Mouse (Mus musculus) CD4-positive naive resting alpha-beta T cell, adult 57 days (primary cell): ENCODE results near the gene Arl6ip1. TPM values are rescaled to one million over a fixed set of nuclear protein-coding genes. Genes with fewer than 3 reads are reported as not detected.

Experiments
- total RNA-seq: library from RNA; stranded (reverse); gene quantifications from one replicate; pipeline ENCODE4 v1.2.4, GENCODE M21; 2023

The Arl6ip1 gene
- 122 TPM for total RNA-seq

DNA sequence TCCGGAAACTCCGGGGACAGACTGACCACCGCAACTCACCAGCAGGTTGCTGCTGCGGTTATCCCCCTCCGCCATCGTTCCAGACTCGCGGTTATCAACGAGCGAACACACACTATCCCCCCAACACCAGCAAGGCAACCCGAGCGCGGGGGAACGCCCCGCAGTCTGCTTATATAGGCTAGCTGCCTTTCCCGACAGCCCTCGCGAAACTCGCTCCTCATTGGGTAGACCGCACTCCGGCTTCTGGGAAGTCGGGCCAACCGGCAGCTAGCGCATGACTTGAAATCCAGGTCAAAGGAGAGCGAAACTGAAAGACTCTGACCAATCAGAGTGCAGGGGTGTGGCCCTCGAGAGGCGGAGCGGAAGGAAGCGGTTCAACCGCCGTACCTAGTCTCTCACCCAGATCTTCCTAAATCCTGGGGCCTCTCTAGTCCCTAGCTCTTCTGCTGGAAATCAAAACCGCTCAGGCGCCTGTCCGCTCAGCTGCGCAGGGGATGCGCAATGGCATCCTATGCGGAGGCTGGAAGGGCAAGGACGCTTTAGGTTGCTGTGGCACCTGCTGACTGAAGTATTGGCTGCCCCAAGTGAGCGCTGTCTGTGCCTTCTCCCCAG, at the start of gene Arl6ip1:
Arl6ip1 (minus strand) TSS at position 233 of the 612 bp plus-strand sequence.

DNA sequence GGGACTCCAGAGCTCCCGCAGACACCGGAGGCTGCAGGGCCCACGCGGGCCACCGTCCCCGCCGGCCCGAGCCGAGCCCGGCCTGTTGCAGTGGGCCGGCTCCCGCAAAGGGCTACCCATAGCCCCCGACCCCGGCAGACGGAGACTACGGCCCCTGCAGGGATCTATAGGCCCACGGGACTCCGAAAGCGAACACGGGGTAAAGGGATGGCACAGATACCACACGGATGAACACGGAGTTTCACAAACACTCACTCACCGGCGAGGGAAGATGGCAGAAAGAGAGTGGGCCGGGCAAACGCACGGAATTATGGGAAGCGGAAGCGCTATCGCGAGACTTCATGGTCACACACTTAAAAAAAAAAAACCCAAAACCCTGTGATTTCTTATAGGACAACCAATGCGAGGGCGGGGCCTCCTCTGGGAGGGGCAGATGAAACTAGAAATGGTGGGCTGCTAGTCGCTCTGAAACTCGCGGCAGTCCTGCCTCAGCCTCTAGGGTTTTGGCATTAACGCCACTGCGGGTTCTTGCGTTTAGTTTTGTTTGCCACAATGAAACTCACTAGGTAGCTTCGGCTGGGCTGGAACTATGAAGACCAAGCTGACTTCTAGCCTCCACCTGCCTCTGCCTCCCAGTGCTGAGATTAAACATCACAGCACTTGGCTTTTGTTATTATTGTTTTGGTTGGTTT, 13.4 kb downstream of the Arl6ip1 start, which contains the start of gene Rps15a:
Rps15a (minus strand) TSS at position 312 of the 692 bp plus-strand sequence.

Other genes with a start within 250 kb of the Arl6ip1 start
- 3,254 TPM for gene Rps15a, start 13.5 kb downstream of the Arl6ip1 start, total RNA-seq
- 212 TPM for gene Smg1, start 114.0 kb upstream of the Arl6ip1 start, total RNA-seq